15 mouse cellular contexts compared by ENCODE assay signal in the genomic region with DNA sequence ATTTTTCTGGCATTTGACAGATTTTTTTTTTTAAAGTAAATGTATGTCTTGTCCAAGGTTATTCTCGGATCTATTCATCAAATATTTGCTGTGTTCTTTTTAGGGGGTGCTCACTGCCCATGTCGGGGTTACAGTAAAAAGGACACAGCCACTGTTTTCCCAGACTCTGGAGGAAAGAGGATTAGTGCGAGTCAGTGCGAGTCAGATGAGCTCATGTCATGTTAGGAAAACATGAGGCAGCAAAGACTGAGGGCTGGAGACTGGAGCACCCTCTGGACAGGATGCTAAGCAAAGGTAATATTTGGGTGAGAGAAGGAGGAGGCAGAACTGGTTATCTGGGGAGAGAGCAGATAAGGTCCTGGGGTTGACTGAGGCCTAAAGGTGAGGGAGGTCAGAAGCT.
"Had no signal": no experiment of that assay in that cellular context is flagged by ENCODE, and none has a peak within 500 bp of the region (broad histone marks: within the 10 kb centered on the region; RNA-seq: fewer than 3 reads in every experiment).

No protein-coding gene starts in this region.

- H3K4me3 ChIP-seq: liver, embryonic 15.5 days; midbrain, embryonic 10.5 days; midbrain, embryonic 13.5 days; midbrain, embryonic 15.5 days; neural tube, embryonic 13.5 days; stomach, embryonic 15.5 days had no signal

- H3K4me1 ChIP-seq: midbrain, embryonic 13.5 days; midbrain, embryonic 15.5 days; neural tube, embryonic 13.5 days had no signal

- H3K9me3 ChIP-seq: liver, embryonic 15.5 days; midbrain, embryonic 10.5 days; midbrain, embryonic 13.5 days; midbrain, embryonic 15.5 days; neural tube, embryonic 13.5 days; stomach, embryonic 15.5 days had no signal

- DNase-seq: lung, adult 18-20 months; lung, embryonic 14.5 days; lung, postnatal 10 days; lung, postnatal 4 days; right cerebral cortex, postnatal 14 days; thymus, adult 2 months; thymus, postnatal 25 days; thymus, postnatal 4 days had no signal

- H3K27ac ChIP-seq: liver, embryonic 15.5 days; midbrain, embryonic 10.5 days; midbrain, embryonic 13.5 days; midbrain, embryonic 15.5 days; neural tube, embryonic 13.5 days; stomach, embryonic 15.5 days; stomach, postnatal 0 days had no signal

- H3K4me2 ChIP-seq: liver, embryonic 15.5 days; lung, embryonic 14.5 days; midbrain, embryonic 13.5 days; midbrain, embryonic 15.5 days; neural tube, embryonic 13.5 days; stomach, embryonic 15.5 days had no signal

- ATAC-seq: midbrain, embryonic 13.5 days; midbrain, embryonic 15.5 days had no signal

- H3K27me3 ChIP-seq: liver, embryonic 15.5 days; midbrain, embryonic 15.5 days; neural tube, embryonic 13.5 days; stomach, embryonic 15.5 days had no signal

- H3K9ac ChIP-seq: liver, embryonic 15.5 days; lung, embryonic 14.5 days; midbrain, embryonic 13.5 days; midbrain, embryonic 15.5 days; neural tube, embryonic 13.5 days; stomach, embryonic 15.5 days had no signal

- H3K36me3 ChIP-seq: liver, embryonic 15.5 days; midbrain, embryonic 10.5 days; midbrain, embryonic 13.5 days; midbrain, embryonic 15.5 days; neural tube, embryonic 13.5 days; stomach, embryonic 15.5 days had no signal
